Mouse (Mus musculus): ENCODE measurements at regions not wholly inside any gene's neighbourhood (a gene's known extent, or its start where the extent isn't known, plus 50 kb on each side); places are given as distances from the start of the nearest gene placed in this dataset.

DNA sequence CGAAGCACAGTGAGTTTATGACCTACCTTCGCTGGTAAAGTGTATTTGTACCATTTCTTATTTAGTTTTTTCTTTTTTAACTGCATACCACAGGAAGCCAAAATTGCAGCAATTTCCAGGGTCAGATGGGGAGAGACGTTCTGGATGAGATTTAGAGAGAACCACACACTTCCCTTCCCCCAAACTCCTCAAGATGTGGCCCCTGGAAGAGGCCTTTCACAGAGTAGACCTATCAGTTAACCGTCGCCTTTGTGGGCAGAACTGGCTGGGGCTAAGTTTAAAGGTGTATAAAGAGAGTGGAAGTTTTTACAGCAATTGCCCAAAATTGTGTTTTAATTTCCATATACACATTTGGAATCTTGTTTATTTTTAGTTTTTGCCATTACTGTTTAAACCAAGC is 295.7 kb upstream of the Mef2c start:
- DNase-seq (ENCODE audit: low read depth, low spot score): peak; percentile 40

DNA sequence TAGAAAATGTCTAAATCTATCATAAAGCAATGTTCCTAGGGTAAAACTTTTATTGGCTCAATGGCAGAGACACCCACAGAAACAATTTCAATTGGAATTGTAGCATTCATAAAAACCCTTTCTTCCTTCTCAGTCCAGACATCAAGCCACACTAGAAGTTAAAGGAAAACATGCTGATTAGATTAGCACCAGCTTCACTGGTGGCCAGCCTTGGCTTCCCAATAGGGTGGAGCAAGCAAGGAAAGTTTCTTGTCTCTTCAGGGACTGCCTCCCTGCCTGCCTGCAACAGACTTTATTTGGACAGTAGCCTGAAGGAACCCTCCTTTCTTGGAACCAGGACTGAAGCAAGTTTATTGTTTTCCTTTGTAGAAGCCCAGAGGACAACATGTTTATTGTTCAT is 289.0 kb upstream of the Mef2c start:
- DNase-seq (ENCODE audit: low read depth, low spot score): no peak

DNA sequence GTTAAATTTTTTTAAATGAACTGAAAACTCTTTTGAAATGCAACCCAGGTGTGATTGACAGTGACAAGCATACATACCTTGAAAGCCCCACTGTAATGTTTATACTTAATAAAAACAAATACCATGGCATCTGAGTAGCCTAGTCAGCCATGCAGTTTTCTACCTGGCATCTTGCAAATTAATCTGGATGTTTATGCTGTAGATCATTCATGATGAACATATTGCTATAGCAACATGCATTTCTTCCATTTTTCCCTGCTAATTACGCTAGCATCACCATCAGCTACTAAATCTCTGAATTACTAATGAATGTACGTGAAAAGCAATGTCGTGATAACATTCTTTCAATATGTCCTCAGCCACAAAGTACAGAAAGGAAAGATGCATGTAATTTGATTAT is 287.4 kb upstream of the Mef2c start:
- no peak for DNase-seq (ENCODE audit: low read depth, low spot score)

DNA sequence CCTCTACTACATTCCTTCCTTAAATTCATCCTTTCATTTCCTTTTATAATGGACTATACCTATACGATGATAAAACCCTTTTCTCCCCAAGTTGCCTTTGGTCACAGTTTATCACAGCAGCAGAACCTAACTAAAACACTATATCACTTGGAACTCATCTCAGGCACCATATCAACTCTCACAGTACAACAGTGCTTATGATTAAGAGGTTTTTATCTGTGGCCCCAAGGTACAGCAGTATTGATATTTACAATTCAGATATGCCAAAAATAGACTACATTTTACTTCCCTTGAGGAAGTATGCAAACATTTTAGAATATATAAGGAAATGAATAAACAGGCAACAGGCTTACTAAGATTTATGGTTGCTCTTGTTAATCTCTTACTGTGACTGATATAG is 251.4 kb upstream of the Mef2c start:
- no peak for DNase-seq (ENCODE audit: low read depth, low spot score)

DNA sequence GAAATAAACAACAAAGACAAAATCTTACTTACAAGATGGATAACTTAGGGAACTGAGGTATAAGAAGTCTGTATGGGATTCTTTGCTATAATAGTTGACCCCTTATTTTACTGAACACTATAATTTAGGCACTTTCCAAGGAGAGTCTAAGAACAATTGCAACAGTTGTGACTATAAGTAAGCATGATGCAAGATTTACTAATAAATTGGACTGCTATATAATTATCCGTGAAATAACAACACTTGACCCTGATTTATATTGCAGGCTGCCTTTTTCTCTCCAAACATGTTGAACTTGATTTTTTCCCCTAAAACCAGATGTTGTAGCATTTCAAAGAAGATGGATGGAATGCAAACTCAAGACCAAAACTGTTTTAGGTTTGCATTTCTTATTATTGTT is 237.2 kb upstream of the Mef2c start:
- no peak for DNase-seq (ENCODE audit: low read depth, low spot score)

DNA sequence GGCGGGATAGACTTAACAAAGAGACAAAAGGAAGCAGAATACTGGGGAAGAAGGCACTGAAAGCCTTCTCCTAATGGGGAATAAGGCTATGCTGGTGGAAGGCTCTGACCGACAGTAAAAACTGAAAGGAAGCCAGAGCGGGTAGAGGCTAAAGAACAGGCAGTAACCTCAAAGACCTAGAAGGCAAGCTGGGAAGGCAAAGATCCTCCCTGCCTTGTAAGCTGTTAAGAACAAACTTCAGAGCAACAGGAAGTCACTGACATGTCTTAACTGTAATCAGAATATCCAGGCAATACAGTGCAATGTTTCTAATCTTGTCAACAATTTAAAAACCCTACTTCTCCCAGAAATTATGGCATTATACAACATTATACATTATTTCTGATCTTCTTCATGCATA is 235.2 kb upstream of the Mef2c start:
- DNase-seq (ENCODE audit: low read depth, low spot score): no peak

DNA sequence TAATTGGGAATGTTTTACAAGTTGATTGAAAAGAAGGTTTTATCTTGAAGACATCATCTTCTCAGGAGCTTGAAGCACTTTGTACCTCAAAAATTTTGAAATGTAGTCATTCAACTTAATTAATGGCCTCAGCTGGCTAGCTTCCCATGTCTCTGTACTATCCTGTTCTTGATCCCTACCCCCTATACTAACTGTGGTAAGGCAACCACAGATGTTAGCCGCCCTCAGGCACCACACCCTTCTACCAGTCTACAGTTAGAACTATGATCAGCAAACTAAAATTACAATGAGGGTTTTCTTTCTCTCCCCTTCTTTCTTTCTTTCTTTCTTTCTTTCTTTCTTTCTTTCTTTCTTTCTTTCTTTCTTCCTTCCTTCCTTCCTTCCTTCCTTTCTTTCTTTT is 225.1 kb upstream of the Mef2c start:
- no peak for DNase-seq (ENCODE audit: low read depth, low spot score)

DNA sequence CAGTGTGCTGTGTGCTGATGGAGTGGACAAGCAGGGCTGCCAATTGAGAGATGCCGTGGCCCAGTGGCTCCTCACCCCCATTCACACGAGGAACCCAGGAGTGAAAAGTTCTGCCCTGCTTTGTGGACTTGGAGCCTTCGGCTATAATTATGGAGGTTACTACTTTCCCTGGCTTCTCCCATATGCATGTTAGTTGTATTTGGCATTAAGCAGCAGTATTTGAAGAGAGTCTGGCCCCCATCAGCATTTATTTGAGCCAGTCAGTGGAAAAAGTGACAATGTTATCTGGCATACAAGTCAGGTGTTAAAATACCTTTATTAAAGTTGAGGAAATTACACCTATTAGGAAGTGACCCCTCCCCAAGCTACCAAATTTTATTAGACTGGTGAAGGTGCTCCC is 196.1 kb upstream of the Mef2c start:
- DNase-seq (ENCODE audit: low read depth, low spot score): no peak

DNA sequence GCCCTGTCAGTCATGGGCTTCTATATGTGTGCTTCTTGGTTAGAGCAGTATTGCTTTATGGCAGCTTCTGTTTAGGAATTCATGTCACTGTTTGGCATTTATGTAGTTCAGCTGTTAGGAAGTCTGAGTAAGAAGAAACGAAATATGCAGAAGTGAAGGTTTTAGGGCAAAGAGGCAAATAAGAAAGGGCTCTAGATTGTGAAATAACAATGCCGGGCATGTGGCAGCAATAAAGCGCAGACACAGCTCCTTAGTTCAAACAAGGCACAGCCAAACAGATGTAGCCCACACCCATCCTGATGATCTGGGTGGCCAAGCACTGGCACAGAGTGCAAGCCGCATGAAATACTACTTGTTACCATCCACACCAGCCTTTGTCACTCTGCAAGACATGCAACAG is 175.3 kb upstream of the Mef2c start:
- DNase-seq (ENCODE audit: low read depth, low spot score): peak; percentile 7

DNA sequence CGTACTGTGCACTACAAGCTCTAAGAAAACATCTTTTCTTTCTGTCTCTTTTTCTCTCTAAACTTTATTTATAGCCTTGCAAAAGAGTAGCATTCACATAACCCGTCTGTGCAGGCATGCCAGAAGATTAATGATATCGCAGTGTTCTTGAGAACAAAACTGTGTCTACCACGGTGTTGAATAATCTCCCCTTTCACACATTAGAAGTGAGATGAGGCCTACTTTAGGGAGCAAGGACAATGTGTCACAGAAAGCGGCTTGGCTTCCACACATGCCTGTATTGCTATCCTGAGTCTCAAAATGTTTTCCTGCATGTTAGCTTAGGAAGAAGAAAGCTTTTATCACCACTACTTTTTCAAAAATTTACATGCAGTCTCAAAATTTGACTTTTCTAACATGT is 170.1 kb upstream of the Mef2c start:
- DNase-seq (ENCODE audit: low read depth, low spot score): no peak

DNA sequence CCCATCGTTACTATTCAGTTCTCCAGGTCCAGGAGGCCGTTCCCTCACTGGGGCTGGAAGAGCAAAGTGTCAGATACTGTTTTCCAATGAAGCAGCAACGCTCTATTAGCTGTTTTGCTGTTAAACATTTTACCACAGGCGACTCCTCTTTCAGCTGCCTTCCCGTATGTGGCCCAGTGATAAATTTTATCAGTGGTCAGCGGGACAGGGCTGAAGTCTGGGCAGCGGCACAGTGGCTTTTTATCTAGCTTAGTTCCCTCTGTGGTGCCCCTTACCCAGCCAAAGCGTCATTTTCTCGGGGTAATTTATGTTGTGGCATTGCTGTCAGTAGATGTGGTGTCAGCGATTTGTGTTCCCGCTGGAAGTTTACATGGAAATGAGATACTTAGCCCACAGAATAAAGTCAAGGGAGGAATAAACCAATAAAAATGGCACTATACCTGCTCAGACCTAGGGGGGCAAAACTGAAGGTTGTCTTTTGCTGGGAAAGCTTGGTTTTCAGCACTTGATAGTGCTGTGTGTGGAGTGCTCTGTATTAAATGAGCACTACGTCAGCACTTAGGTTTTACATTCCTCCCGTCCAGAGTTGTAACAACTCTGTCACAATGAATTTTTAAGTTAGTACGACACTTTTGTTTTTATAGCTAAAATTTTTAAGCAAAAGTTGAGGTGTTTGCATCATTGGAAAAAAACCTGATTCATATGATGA is 159.1 kb upstream of the Mef2c start:
- DNase-seq (ENCODE audit: low read depth, low spot score): peak; percentile 8

DNA sequence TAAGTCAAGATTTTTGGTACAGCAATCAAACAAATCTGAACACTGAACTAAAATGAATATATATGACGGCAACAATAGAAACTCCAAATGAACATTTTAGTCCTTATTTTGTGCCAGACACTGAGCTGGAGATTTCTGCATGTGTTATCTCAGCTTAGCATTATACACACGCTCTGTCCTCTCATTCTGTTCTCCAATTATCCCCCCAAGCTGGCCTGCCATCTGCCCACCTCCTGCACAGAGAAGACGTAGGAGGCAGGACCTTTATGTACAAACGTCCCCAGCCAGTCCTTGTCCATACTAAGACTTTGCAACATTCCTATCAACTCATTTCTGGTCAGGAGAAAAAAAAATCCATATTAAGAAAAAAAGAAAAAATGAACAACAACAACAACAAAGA is 148.5 kb upstream of the Mef2c start:
- no peak for DNase-seq (ENCODE audit: low read depth, low spot score)

DNA sequence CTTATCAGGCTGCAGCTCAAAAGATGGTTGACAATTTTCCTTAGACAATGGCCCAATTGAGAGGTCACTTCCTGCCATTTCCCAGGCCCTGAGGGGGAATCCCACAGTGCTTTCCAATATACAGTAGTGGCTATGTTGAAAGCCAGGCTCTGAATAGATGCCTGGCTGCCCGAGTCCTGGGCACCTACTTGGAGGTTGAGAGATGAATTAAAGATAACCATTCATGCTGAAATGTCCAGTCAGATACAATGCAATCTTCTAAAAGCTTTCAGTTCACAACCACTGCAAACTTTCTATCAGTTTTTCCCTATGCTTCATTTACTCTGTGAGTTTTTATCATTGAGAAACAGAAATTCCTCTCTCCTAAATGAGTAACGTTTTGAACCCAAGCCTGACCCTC is 143.3 kb upstream of the Mef2c start:
- no peak for DNase-seq (ENCODE audit: low read depth, low spot score)

DNA sequence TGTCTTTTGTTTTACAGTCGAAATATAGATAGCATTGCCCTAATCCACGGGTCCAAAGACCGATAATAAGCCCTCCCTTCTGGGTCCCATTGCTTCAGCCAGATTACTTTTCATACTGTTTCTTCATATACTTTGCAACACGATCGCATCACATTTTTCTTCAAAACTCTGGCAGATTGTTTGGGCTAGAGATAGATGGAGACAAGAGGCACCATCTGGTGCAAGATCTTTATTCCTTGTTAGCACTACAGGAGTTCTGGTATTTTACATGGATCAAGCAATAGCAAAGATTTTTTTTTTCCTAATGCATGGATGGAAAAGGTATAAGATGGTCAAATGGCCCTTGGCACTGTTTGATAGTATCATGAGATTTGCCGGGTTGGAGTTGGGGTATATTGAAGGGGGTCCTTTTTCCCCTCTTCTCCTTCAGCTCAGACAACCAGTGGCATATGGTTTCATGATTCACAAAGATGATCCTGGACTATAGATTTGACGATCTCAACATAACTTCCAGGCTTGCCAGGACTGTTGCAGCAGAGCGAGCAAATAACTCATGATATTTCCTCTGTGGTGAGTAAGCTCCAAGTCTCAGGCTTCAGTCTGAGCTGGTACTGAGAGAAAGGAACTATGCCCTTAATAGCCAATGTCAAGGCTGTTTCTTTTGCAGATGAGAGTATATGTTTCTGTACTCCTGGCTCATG is 127.6 kb upstream of the Mef2c start:
- DNase-seq (ENCODE audit: low read depth, low spot score): no peak

DNA sequence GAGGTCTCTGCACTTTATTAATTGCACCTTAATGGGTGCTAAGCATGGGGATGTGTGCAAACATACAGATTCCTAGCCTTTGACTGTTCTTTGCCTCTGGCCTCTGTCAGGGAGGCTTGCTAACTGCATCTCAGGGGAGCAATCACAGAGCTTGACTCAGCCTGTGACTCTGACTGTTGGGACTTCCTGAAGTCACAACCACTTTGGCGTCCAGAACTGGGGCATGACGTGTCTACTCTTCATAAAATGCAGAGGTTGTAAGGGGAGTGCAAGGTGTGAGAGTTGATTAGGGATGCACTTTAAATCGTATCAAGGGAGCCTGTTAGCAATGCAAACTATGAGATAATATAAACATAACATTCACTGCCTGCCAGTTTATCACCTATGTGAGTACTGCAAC is 125.2 kb upstream of the Mef2c start:
- DNase-seq (ENCODE audit: low read depth, low spot score): no peak

DNA sequence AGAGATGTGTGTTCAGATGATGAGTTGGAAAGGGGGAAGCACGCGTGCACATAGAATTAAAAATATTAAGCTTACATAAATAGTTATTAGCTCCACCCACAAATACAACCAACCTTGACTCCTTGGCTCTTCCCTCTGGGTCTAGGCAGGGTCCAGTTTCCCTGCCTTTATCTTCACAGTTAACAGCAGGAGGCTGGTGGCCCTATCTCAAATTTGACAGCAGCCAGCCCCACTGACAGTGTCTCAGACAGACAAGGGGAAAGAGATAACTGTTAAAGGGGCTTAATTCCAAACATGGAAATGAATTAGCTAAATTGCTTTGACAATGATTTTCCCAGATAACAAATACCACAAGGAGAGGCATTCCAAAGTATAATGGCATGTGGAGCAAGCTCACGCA is 121.2 kb upstream of the Mef2c start:
- no peak for DNase-seq (ENCODE audit: low read depth, low spot score)

DNA sequence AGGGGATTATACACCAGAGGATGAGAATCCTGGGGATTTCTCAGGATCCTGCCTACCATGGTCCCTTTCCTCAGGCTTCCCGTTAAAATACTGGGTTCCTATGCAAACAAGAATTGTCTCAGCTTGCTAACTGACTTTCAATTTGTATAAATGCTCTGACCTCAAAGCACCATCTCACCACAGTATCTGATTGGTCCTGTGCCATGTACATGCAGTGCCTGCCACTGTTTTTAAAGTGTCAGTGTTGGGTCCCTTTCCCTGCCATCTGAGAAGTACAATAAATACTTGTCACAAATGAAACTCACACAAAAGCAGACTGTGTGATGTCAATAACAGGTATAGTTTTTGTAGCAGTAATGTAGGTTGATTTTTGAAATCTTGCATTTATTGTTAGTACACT is 109.1 kb upstream of the Mef2c start:
- no peak for DNase-seq (ENCODE audit: low read depth, low spot score)

DNA sequence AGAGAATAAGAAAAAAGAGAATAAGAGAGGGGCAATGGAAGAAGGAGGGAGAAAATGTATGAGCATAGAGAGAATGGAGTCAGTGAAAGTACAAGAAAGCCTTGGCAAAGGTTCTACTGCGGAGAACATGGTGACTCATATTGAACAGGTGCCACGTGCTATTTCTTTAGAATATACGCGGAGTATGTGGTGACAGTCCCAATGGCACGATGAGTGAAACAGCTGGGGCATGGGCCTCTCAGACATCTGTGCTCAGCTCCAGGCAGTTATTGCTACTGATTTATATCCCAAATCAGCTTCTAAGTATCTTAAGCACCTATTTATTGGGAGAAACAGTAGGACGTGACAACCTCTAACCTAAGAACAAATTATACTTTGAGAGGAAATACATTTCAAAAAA is 104.5 kb upstream of the Mef2c start:
- DNase-seq (ENCODE audit: low read depth, low spot score): no peak

DNA sequence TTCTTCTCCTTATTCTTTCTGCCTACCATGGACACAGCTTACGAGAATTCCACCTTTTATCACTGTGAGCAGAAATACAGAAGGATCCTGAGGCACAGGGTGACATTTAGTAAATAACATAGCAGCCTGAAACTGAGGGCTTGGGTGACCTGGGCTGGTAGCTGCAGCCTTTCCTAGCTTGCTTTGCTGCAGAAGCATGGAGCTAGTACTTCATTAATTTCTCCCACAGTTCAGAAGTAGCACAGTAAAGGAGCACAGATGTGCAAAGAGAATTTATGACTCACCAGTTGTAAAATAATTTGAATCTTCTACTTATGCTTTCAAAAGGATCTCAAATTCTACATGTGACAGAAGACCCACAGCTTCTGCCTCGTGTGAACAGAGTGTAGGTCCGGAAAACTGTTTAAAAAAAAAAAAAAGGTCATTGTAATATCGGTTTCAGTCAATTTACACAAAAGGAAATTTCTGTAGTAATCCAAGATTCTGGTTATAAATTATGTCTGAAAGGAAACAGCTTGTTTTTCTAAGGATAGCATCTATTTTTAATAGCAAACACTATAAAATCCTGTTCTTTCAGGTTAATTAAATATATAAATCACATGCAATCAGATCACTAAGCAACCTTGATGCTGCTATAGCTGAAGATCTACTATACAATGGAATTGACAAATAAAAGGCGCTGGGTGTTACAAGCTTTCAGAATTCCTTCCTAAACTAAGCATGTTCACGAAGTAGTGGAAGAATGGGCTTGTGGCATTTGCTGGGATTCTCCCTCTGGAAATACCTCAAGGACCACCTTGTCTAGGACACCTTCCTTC is 64.0 kb upstream of the Mef2c start:
- DNase-seq (ENCODE audit: low read depth, low spot score): no peak

DNA sequence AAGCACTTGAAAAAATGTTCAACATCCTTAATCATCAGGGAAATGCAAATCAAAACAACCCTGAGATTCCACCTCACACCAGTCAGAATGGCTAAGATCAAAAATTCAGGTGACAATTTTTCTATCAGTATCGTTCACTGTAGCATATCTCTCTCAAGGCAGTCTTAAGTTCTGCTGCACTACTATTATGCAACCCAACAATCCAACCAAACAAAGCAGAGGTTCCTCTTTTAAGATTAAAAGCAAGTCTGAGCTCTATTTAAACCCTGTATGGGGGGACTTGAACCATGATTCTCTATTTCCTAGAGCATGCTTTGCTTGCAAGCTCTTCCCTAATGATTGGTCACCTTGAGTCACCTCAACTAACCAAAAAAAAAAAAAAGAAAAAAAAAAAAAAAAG is 59.6 kb upstream of the Mef2c start:
- no peak for DNase-seq (ENCODE audit: low read depth, low spot score)

DNA sequence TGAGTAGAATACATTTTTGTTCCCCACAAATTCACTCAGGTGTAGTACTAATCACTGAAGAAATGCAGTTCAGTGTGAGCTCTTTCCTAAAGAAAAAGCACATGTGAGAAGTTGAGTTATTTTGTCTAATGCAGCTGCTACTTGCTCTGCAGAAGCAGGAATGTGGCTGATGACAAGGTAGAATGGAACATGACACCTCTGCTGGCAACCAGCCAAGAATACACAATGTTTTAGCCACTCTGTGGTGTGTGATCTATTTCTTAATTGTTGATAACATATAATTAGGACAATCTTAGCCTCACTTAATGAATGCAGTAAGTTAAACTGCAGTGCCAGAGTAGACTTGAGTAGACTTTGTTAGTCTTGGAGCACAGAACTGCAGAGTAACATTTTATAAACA is 53.0 kb upstream of the Mef2c start:
- DNase-seq (ENCODE audit: low read depth, low spot score): peak; percentile 26

DNA sequence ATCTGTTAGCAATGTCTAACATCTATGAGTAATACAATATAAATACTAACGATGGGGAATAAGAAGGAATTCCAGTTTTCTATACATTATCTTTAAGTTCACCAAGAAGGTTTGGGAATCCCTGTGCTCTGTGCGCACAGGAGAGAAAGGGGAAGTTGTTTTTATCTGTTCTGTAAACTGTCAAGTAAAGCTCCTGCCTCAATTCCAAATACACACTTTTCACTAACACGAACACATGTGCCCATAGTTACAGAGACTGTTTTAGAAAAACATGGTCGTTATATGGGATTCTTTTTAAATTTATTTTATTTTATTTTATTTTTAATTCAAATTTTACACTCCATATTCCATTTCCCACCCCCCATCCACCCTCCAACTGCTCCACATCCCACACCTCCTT is 50.8 kb upstream of the Mef2c start:
- no peak for DNase-seq (ENCODE audit: low read depth, low spot score)
